Mouse (Mus musculus) lung, embryonic 16.5 days (tissue): ENCODE data around the gene Hadhb. TPM values are rescaled to one million over a fixed set of nuclear protein-coding genes. Genes with fewer than 3 reads are reported as not detected.

ENCODE experiments used
- ATAC-seq: fragments of 200-750 bp; cut with Nextera tagmentation; 2 replicates; pipeline ENCODE4 v1.8.0; 2017; ENCODE audit warnings: low read depth, mild to moderate bottlenecking, moderate library complexity
- H3K27ac ChIP-seq: fragments of 300-500 bp; sonication (generic); 2 replicates; pipeline ENCODE4 v1.5.1; 2014; ENCODE audit warnings: mild to moderate bottlenecking, control low read depth, low read length
- H3K27me3 ChIP-seq: fragments of 300-500 bp; sonication (generic); 2 replicates; pipeline ENCODE4 v1.6.1; 2014; ENCODE audit warnings: low read depth, low read length, mixed read lengths; ENCODE audit not compliant: control insufficient read depth, insufficient read depth
- H3K36me3 ChIP-seq: fragments of 300-500 bp; sonication (generic); 2 replicates; pipeline ENCODE4 v1.6.1; 2014; ENCODE audit warnings: low read length; ENCODE audit not compliant: control insufficient read depth, insufficient read depth
- H3K4me1 ChIP-seq: fragments of 300-500 bp; sonication (generic); replicated peaks from 2 replicates; pipeline ENCODE4 v1.6.1; 2014; ENCODE audit warnings: low read length, mixed read lengths; ENCODE audit not compliant: control insufficient read depth, insufficient read depth
- H3K4me2 ChIP-seq: fragments of 300-500 bp; sonication (generic); 2 replicates; pipeline ENCODE4 v1.6.1; 2014; ENCODE audit warnings: low read depth, low read length, control low read depth
- H3K4me3 ChIP-seq: fragments of 300-500 bp; sonication (generic); 2 replicates; pipeline ENCODE4 v1.5.1; 2014; ENCODE audit warnings: mild to moderate bottlenecking, low read length, control low read depth
- H3K9ac ChIP-seq: fragments of 300-500 bp; sonication (generic); 2 replicates; pipeline ENCODE4 v1.6.1; 2014; ENCODE audit warnings: low read length, control low read depth
- H3K9me3 ChIP-seq: fragments of 300-500 bp; sonication (generic); 2 replicates; pipeline ENCODE4 v1.6.1; 2016; ENCODE audit warnings: low read length; ENCODE audit not compliant: control insufficient read depth
- WGBS: fragments of 180-500 bp; shearing (Covaris S2); extraction: QIAGEN DNeasy Blood & Tissue Kit; methylation state at CpG from one replicate; pipeline ENCODE4 v1.1.7; 2014; 5-methylcytosine and 5-hydroxymethylcytosine counted together
- polyA plus RNA-seq: library from polyadenylated mRNA; unstranded; fragments of >200 nt; fragmentation: Nextera tagmentation; extraction: Ambion mirVana; gene quantifications from 2 replicates; pipeline ENCODE4 v1.2.1, GENCODE M21; 2015

Hadhb gene
- polyA plus RNA-seq, 1 experiment from 2014 or later: 128 TPM

DNA sequence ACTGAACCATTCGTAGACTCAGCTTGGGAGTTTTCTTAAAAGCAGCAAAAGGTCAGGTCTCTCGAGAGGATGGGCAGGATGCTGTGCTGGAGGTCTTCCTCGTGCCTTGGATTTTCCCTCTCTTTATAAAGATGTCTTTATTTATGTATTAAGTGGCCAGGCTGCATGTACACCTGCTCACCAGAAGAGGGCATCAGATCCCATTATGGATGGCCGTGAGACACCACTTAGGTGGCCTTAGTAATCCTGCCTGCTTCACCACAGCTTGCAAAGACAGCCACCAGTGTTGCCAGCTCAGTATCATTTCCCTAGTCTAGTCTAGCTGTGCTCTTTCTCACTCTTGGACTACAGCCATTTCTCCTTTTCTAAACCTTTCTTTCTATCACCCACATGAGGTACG lies 29.5 kb upstream of the Hadhb start:
- Histone ChIP-seq H3K4me2 (no peak overlapping the region), H3K9me3 (no peaks in the 10 kb centered on the region), H3K27ac (no peak overlapping the region), H3K4me3 (no peak overlapping the region), H3K36me3 (peaks cover 55% of the 10 kb centered on the region), H3K4me1 (no peaks in the 10 kb centered on the region), H3K27me3 (no peaks in the 10 kb centered on the region), H3K9ac (no peak overlapping the region)
- 34% methylated on average over 5 of the region's 5 CpGs for WGBS
- no peak for ATAC-seq

- Histone ChIP-seq H3K9ac (no peak overlapping the region), H3K27ac (no peak overlapping the region), H3K4me3 (no peak overlapping the region), H3K9me3 (no peaks in the 10 kb centered on the region), H3K36me3 (peaks cover 54% of the 10 kb centered on the region), H3K4me1 (no peaks in the 10 kb centered on the region), H3K27me3 (no peaks in the 10 kb centered on the region), H3K4me2 (no peak overlapping the region)
- WGBS: 80% methylated on average over 7 of the region's 7 CpGs
- no peak for ATAC-seq
Measured at GRCm38 (mm10) chr5:30126756-30127155, 28.3 kb upstream of the Hadhb start.

DNA sequence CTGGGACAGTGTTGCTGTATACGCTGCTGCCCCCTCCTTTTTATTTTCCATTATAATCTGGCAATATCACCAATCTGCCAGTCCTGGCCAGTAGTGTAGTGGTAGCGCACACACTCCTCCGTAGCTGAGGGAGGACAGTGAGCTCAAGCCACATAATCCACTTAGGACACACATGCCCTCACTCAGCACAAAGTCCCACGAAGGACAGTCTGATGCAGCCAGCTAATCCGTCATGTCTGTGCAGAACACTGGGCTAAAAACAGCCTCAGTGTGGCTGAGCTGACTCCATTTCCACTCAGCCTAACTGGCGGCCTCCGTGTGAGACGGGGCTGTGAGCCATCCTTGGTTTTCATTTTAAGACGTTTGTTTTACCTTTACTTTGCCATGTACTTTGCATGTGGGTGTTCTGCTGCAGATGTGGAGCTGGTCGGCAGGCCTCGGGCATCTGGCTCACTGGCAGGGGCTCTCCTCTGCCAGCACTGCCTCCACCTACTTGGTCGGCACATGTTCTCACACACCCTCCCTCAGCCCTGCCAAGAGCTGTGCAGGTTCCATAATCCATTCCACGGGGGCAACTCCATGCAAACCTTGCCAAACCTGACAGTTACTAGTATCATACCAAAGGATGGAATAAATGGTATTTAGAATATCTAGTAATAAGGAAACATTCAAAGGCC lies 27.0 kb upstream of the Hadhb start:
- WGBS: 90% methylated on average over 13 of the region's 13 CpGs
- Histone ChIP-seq H3K9ac (no peak overlapping the region), H3K9me3 (no peaks in the 10 kb centered on the region), H3K4me2 (no peak overlapping the region), H3K4me3 (no peak overlapping the region), H3K27ac (no peak overlapping the region), H3K4me1 (no peaks in the 10 kb centered on the region), H3K36me3 (peaks cover 55% of the 10 kb centered on the region), H3K27me3 (no peaks in the 10 kb centered on the region)
- no peak for ATAC-seq

GRCm38 (mm10) chr5:30128680-30129079 lies 26.4 kb upstream of the Hadhb start:
- Histone ChIP-seq H3K9ac (no peak overlapping the region), H3K27me3 (no peaks in the 10 kb centered on the region), H3K4me1 (no peaks in the 10 kb centered on the region), H3K4me3 (no peak overlapping the region), H3K4me2 (no peak overlapping the region), H3K27ac (no peak overlapping the region), H3K9me3 (no peaks in the 10 kb centered on the region), H3K36me3 (peaks cover 50% of the 10 kb centered on the region)
- WGBS: 97% methylated on average over 6 of the region's 6 CpGs
- no peak for ATAC-seq

GRCm38 (mm10) chr5:30131246-30131645 lies 23.8 kb upstream of the Hadhb start:
- 86% methylated on average over 4 of the region's 4 CpGs for WGBS
- no peak for ATAC-seq

GRCm38 (mm10) chr5:30132173-30132572 lies 22.9 kb upstream of the Hadhb start:
- H3K36me3 ChIP-seq: peaks cover 37% of the 10 kb centered on the region
- ATAC-seq: no peak

More at GRCm38 (mm10) chr5:30131246-30131645, 23.8 kb upstream of the Hadhb start:
- no peak overlapping the region for H3K4me2 ChIP-seq
- no peak overlapping the region for H3K9ac ChIP-seq
- no peaks in the 10 kb centered on the region for H3K27me3 ChIP-seq
- H3K4me1 ChIP-seq: no peaks in the 10 kb centered on the region
- peaks cover 43% of the 10 kb centered on the region for H3K36me3 ChIP-seq
- no peaks in the 10 kb centered on the region for H3K9me3 ChIP-seq
- H3K4me3 ChIP-seq: no peak overlapping the region
- no peak overlapping the region for H3K27ac ChIP-seq

DNA sequence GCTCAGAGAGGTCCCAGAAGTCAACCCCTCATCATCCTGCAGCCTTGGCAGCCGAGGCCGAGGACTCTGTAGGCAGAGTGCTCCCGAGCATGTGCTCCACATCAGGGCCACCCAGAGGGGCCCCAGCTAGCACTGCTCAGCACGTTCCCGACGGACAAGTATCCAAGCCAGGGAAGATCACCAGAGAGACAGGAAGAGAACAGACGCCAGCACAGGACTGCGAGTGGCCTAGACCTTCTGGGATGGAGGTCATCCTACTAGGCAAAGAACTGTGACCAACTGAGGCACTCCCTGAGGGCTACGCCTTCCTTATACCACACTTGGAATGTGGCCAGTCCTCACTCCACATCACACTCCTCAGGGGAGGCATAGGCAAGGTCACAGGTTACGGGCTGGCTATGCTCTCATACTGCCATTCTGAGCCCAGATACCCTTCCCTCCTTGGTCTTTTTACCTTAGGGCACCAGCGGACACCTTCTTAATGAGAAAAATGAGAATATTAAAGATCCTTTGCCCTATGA lies 19.3 kb upstream of the Hadhb start:
- Histone ChIP-seq H3K9me3 (no peaks in the 10 kb centered on the region), H3K9ac (no peak overlapping the region), H3K4me2 (no peak overlapping the region), H3K4me3 (no peak overlapping the region), H3K36me3 (peaks cover 39% of the 10 kb centered on the region), H3K27ac (no peak overlapping the region), H3K4me1 (no peaks in the 10 kb centered on the region), H3K27me3 (no peaks in the 10 kb centered on the region)
- WGBS: 85% methylated on average over 11 of the region's 11 CpGs
- ATAC-seq: no peak

More at GRCm38 (mm10) chr5:30132173-30132572, 22.9 kb upstream of the Hadhb start:
- no peak overlapping the region for H3K9ac ChIP-seq
- no peaks in the 10 kb centered on the region for H3K9me3 ChIP-seq
- H3K27me3 ChIP-seq: no peaks in the 10 kb centered on the region
- H3K4me2 ChIP-seq: no peak overlapping the region
- WGBS: 98% methylated on average over 2 of the region's 2 CpGs
- no peaks in the 10 kb centered on the region for H3K4me1 ChIP-seq
- no peak overlapping the region for H3K4me3 ChIP-seq
- H3K27ac ChIP-seq: no peak overlapping the region

DNA sequence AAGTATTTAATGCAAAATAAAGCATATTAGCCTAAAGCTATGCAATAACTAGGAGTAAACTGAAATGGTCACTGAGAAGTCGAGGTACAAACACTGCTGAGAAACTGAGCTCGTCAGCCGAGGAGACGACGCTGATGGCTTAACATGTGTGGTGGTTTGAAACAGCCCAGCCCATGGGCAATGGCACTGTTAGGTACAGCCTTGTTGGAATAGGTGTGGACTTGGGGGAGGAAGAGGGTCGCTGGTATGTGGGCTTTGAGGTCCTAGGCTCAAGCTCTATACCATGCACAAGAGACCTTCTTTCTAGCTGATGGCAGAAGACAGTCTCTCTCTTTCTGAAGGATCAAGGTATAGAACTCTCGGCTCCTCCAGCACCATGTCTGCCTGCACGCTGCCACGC lies 17.8 kb upstream of the Hadhb start:
- H3K4me2 ChIP-seq: no peak overlapping the region
- ATAC-seq: no peak
- H3K27ac ChIP-seq: no peak overlapping the region
- H3K4me3 ChIP-seq: no peak overlapping the region
- no peaks in the 10 kb centered on the region for H3K9me3 ChIP-seq
- H3K4me1 ChIP-seq: no peaks in the 10 kb centered on the region
- peaks cover 37% of the 10 kb centered on the region for H3K36me3 ChIP-seq
- H3K27me3 ChIP-seq: no peaks in the 10 kb centered on the region
- no peak overlapping the region for H3K9ac ChIP-seq
- 89% methylated on average over 9 of the region's 9 CpGs for WGBS

DNA sequence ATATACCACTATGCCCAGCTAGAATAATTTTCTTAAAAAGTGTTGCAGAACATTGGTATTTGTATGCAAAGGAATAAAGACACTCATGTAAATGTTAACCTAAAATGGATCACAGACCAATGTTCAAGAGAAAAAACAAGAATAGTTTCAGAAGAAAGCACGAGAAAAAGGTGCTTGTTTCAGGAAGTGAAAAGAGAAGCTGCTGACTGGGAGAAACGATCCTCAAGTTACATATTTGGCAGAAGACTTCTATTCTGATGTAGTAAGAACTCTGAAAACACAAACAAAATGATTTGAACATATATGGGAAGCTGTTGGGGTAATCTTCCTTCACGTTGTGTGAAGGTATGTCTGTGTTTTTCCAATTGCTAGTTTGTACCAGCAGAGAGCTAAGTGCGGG lies 16.9 kb upstream of the Hadhb start:
- Histone ChIP-seq H3K36me3 (peaks cover 41% of the 10 kb centered on the region), H3K9me3 (no peaks in the 10 kb centered on the region), H3K4me3 (no peak overlapping the region), H3K4me1 (no peaks in the 10 kb centered on the region), H3K9ac (no peak overlapping the region), H3K27me3 (no peaks in the 10 kb centered on the region), H3K4me2 (no peak overlapping the region), H3K27ac (no peak overlapping the region)
- WGBS: 89% methylated on average over 4 of the region's 4 CpGs
- ATAC-seq: no peak
